Mouse (Mus musculus): ENCODE data around the gene Sorcs2. TPM values are rescaled to one million over a fixed set of nuclear protein-coding genes. Genes with fewer than 3 reads are reported as not detected.

Sorcs2 gene
- polyA plus RNA-seq, 1 experiment from 2014 or later, result 10.9 TPM

GRCm38 (mm10) chr5:36112696-36113095 is 285.2 kb downstream of the Sorcs2 start:
- Histone ChIP-seq H3K4me1 (peaks cover 30% of the 10 kb centered on the region), H3K4me3 (no peak overlapping the region), H3K9ac (no peak overlapping the region), H3K36me3 (no peaks in the 10 kb centered on the region), H3K9me3 (no peaks in the 10 kb centered on the region), H3K27me3 (replicated peaks) (0 out of 2 replicates have a peak, but pooled peaks cover 3% of the 10 kb centered on the region), H3K27ac (replicated peaks) (no peak overlapping the region), H3K4me2 (no peak overlapping the region)
- no peak for ATAC-seq (ENCODE audit: extremely low read depth, insufficient number of reproducible peaks, low FRiP score, low TSS enrichment)
- 68% methylated on average over 6 of the region's 6 CpGs for WGBS

- Histone ChIP-seq H3K36me3 (no peaks in the 10 kb centered on the region), H3K9me3 (no peaks in the 10 kb centered on the region), H3K9ac (no peak overlapping the region), H3K27ac (replicated peaks) (no peak overlapping the region), H3K4me2 (no peak overlapping the region), H3K4me1 (peaks cover 30% of the 10 kb centered on the region), H3K4me3 (no peak overlapping the region), H3K27me3 (replicated peaks) (no peaks in the 10 kb centered on the region)
- no peak for ATAC-seq (ENCODE audit: extremely low read depth, insufficient number of reproducible peaks, low FRiP score, low TSS enrichment)
- WGBS, result 42% methylated on average over 3 of the region's 3 CpGs
Observed at GRCm38 (mm10) chr5:36111516-36111915, 286.4 kb downstream of the Sorcs2 start.

DNA sequence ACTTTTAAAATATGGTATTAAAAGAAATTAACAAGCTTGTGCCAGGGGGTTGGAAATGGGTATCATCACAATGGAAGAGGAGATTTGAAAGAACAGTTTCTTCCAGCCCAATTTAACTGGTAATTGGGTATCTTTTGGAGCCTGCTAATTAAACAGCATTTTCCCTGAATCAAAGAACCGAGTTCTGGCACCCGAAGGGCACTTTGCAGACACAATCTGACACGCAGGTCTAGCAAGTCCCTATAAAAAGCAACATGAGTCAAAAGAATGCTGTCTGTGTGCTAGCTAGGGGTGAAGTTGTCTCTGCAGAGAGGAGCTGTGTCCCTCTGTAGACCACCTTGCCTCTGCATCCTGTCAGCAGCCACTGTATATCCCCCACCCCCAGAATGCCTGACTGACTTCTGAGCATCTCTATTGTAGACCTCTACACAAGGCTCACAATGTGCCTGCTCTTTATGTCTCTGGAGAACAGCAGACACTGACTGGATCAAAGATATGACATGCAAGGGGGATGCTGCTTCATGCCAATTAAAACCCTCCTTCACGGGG is 289.5 kb downstream of the Sorcs2 start:
- Histone ChIP-seq H3K4me3 (no peak overlapping the region), H3K4me2 (no peak overlapping the region), H3K36me3 (no peaks in the 10 kb centered on the region), H3K9me3 (0 out of 2 replicates have a peak, but pooled peaks cover 1% of the 10 kb centered on the region), H3K4me1 (peaks cover 30% of the 10 kb centered on the region), H3K27me3 (replicated peaks) (no peaks in the 10 kb centered on the region), H3K9ac (no peak overlapping the region), H3K27ac (replicated peaks) (0 out of 2 replicates have a peak overlapping the region, but pooled peaks have one; percentile 28)
- no peak for ATAC-seq (ENCODE audit: extremely low read depth, insufficient number of reproducible peaks, low FRiP score, low TSS enrichment)
- 35% methylated on average over 4 of the region's 4 CpGs for WGBS

GRCm38 (mm10) chr5:36103483-36103882 is 294.5 kb downstream of the Sorcs2 start:
- H3K27ac ChIP-seq (replicated peaks), result no peak overlapping the region
- H3K4me1 ChIP-seq, result peaks cover 38% of the 10 kb centered on the region
- no peak for ATAC-seq (ENCODE audit: extremely low read depth, insufficient number of reproducible peaks, low FRiP score, low TSS enrichment)
- 0 out of 2 replicates have a peak, but pooled peaks cover 4% of the 10 kb centered on the region for H3K9me3 ChIP-seq
- H3K9ac ChIP-seq, result no peak overlapping the region
- no peaks in the 10 kb centered on the region for H3K36me3 ChIP-seq
- no peaks in the 10 kb centered on the region for H3K27me3 ChIP-seq (replicated peaks)
- WGBS, result 86% methylated on average over 2 of the region's 2 CpGs
- H3K4me3 ChIP-seq, result no peak overlapping the region
- H3K4me2 ChIP-seq, result no peak overlapping the region

GRCm38 (mm10) chr5:36101129-36101528 is 296.8 kb downstream of the Sorcs2 start:
- H3K4me2 ChIP-seq, result no peak overlapping the region
- WGBS, result 50% methylated on average over 10 of the region's 10 CpGs
- peaks cover 37% of the 10 kb centered on the region for H3K4me1 ChIP-seq
- H3K36me3 ChIP-seq, result no peaks in the 10 kb centered on the region
- no peak overlapping the region for H3K9ac ChIP-seq
- no peaks in the 10 kb centered on the region for H3K27me3 ChIP-seq (replicated peaks)
- no peak for ATAC-seq (ENCODE audit: extremely low read depth, insufficient number of reproducible peaks, low FRiP score, low TSS enrichment)
- H3K4me3 ChIP-seq, result no peak overlapping the region
- no peak overlapping the region for H3K27ac ChIP-seq (replicated peaks)
- H3K9me3 ChIP-seq, result 0 out of 2 replicates have a peak, but pooled peaks cover 4% of the 10 kb centered on the region

DNA sequence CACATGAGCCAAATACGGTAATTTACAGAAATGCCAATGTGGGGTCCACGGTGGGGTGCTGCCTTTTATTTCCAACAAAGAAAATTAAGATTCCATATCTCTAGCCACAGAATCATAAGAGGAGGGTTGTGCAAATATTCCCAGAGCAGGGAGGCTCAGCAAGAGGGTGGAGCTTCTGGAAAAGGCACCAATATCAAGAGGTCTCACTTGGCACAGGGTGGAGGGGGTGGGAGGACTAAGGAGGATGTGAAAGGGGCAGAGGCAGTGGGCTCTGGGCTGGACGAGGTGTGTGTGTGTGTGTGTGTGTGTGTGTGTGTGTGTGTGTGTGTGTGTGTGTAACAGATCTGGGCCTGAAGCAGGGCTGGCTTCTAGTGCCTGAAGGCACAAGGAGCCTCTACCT is 297.5 kb downstream of the Sorcs2 start:
- H3K4me3 ChIP-seq, result no peak overlapping the region
- 58% methylated on average over 3 of the region's 3 CpGs for WGBS
- H3K27me3 ChIP-seq (replicated peaks), result no peaks in the 10 kb centered on the region
- no peak for ATAC-seq (ENCODE audit: extremely low read depth, insufficient number of reproducible peaks, low FRiP score, low TSS enrichment)
- H3K9ac ChIP-seq, result no peak overlapping the region
- peaks cover 39% of the 10 kb centered on the region for H3K4me1 ChIP-seq
- no peak overlapping the region for H3K27ac ChIP-seq (replicated peaks)
- H3K4me2 ChIP-seq, result no peak overlapping the region
- H3K36me3 ChIP-seq, result no peaks in the 10 kb centered on the region
- H3K9me3 ChIP-seq, result 0 out of 2 replicates have a peak, but pooled peaks cover 4% of the 10 kb centered on the region

- 0 out of 2 replicates have a peak, but pooled peaks cover 4% of the 10 kb centered on the region for H3K9me3 ChIP-seq
- ATAC-seq (ENCODE audit: extremely low read depth, insufficient number of reproducible peaks, low FRiP score, low TSS enrichment), result no peak
- no peaks in the 10 kb centered on the region for H3K36me3 ChIP-seq
- no peaks in the 10 kb centered on the region for H3K27me3 ChIP-seq (replicated peaks)
- H3K27ac ChIP-seq (replicated peaks), result no peak overlapping the region
- H3K4me3 ChIP-seq, result no peak overlapping the region
- 49% methylated on average over 4 of the region's 4 CpGs for WGBS
- no peak overlapping the region for H3K4me2 ChIP-seq
- H3K4me1 ChIP-seq, result peaks cover 39% of the 10 kb centered on the region
- no peak overlapping the region for H3K9ac ChIP-seq
Observed at GRCm38 (mm10) chr5:36099662-36100061, 298.3 kb downstream of the Sorcs2 start.

DNA sequence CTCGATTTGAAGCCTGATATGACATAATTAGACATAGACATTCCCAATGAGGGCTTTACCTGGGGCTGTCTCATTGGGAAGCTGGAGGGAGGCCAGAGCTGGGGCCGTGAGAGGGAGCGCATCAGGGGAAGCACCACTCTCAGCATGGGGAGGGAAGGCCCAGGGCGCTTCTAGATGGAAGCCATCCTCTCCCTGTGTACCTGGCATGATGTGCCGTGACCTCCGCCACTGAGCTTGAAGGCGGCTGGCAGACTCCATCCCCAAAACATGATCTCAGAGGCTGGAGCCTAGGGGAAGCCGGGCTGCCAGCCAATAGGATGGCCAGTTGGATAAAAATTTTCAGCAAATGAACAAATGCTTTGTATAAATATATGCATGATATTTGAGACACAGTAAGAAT is 301.9 kb downstream of the Sorcs2 start:
- Histone ChIP-seq H3K27me3 (replicated peaks) (no peaks in the 10 kb centered on the region), H3K9ac (no peak overlapping the region), H3K9me3 (no peaks in the 10 kb centered on the region), H3K4me2 (no peak overlapping the region), H3K27ac (replicated peaks) (no peak overlapping the region), H3K4me3 (no peak overlapping the region), H3K36me3 (no peaks in the 10 kb centered on the region), H3K4me1 (peaks cover 41% of the 10 kb centered on the region)
- no peak for ATAC-seq (ENCODE audit: extremely low read depth, insufficient number of reproducible peaks, low FRiP score, low TSS enrichment)
- 76% methylated on average over 8 of the region's 8 CpGs for WGBS

DNA sequence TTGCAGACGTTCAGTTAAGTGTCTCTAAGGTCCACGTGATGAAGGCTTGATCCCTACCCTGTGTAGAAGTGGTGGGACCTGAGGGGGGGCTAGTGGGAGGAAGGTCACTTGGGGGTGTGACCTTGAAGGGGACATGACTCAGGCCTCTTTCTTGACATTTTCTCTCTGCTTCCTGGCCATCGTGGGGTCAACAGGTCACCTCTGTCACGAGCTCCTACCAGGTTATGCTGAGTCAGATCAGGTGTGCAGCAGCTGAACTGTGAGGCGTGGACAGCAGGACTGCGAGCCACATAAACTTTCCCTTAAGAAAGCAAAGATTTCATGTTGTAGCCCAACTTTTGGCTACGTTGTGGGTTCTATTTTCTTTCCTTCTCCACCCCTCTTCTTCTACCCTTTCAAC is 307.9 kb downstream of the Sorcs2 start:
- peak overlapping the region; percentile 60 for H3K27ac ChIP-seq (replicated peaks)
- no peaks in the 10 kb centered on the region for H3K9me3 ChIP-seq
- no peak for ATAC-seq (ENCODE audit: extremely low read depth, insufficient number of reproducible peaks, low FRiP score, low TSS enrichment)
- no peaks in the 10 kb centered on the region for H3K36me3 ChIP-seq
- WGBS, result 64% methylated on average over 7 of the region's 7 CpGs
- H3K27me3 ChIP-seq (replicated peaks), result no peaks in the 10 kb centered on the region
- H3K4me3 ChIP-seq, result no peak overlapping the region
- H3K4me2 ChIP-seq, result no peak overlapping the region
- H3K4me1 ChIP-seq, result peaks cover 34% of the 10 kb centered on the region
- H3K9ac ChIP-seq, result no peak overlapping the region

DNA sequence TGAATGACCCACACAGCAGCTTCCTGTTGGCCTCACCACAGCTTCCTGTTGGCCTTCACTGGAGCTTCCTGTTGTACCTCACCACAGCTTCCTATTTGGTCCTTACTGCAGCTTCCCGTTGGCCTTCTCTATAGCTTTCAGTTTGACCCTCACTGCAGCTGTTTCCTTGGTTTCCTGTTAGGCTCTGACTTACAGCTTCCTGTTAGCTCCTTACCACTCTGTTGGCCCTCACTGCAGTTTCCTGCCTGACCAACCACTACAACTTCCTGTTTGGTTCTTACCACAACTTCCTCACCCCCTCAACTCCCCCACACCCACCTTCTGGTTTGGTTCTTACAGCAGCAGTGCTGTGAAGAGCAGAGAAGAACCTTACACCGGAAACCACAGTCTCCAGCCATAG is 308.7 kb downstream of the Sorcs2 start:
- H3K27ac ChIP-seq (replicated peaks), result peak overlapping the region; percentile 60
- no peaks in the 10 kb centered on the region for H3K36me3 ChIP-seq
- H3K27me3 ChIP-seq (replicated peaks), result no peaks in the 10 kb centered on the region
- H3K4me1 ChIP-seq, result peaks cover 42% of the 10 kb centered on the region
- H3K4me3 ChIP-seq, result no peak overlapping the region
- ATAC-seq (ENCODE audit: extremely low read depth, insufficient number of reproducible peaks, low FRiP score, low TSS enrichment), result no peak
- no peaks in the 10 kb centered on the region for H3K9me3 ChIP-seq
- no peak overlapping the region for H3K4me2 ChIP-seq
- no peak overlapping the region for H3K9ac ChIP-seq
- WGBS, result 62% methylated on average over 2 of the region's 2 CpGs

- WGBS, result 81% methylated on average over 5 of the region's 5 CpGs
- Histone ChIP-seq H3K9me3 (no peaks in the 10 kb centered on the region), H3K4me3 (no peak overlapping the region), H3K27ac (replicated peaks) (no peak overlapping the region), H3K36me3 (no peaks in the 10 kb centered on the region), H3K4me2 (no peak overlapping the region), H3K4me1 (peaks cover 45% of the 10 kb centered on the region), H3K9ac (no peak overlapping the region), H3K27me3 (replicated peaks) (no peaks in the 10 kb centered on the region)
- no peak for ATAC-seq (ENCODE audit: extremely low read depth, insufficient number of reproducible peaks, low FRiP score, low TSS enrichment)
Observed at GRCm38 (mm10) chr5:36086931-36087330, 311.0 kb downstream of the Sorcs2 start.

DNA sequence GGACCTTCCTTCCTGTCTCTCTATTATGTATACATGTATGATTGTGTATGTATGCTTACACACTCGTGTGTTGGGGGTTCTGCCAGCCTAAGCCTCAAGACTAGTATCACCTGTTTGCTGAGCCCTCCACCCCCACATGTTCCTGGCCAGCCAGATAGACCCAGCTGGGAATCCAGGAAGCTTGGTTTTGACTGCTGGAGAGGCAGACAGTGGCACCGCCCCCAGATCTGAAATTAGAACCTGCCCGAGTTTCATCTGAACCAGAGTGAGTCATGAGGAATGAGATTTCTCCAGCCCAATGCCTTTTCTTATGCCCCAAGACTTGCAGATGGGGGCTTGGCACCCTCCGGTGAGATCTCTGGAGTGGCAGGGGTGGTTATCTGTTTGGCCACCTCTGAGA is 312.3 kb downstream of the Sorcs2 start:
- no peak overlapping the region for H3K4me2 ChIP-seq

More for the DNA sequence above, 312.3 kb downstream of the Sorcs2 start:
- no peaks in the 10 kb centered on the region for H3K27me3 ChIP-seq (replicated peaks)
- H3K4me3 ChIP-seq, result no peak overlapping the region
- H3K9ac ChIP-seq, result 0 out of 2 replicates have a peak overlapping the region, but pooled peaks have one; percentile 4
- H3K4me1 ChIP-seq, result peaks cover 53% of the 10 kb centered on the region
- peak overlapping the region; percentile 86 for H3K27ac ChIP-seq (replicated peaks)
- 47% methylated on average over 4 of the region's 4 CpGs for WGBS
- no peak for ATAC-seq (ENCODE audit: extremely low read depth, insufficient number of reproducible peaks, low FRiP score, low TSS enrichment)
- H3K36me3 ChIP-seq, result no peaks in the 10 kb centered on the region
- H3K9me3 ChIP-seq, result no peaks in the 10 kb centered on the region
